Mouse (Mus musculus): ENCODE data around the gene Best3. TPM values are rescaled to one million over a fixed set of nuclear protein-coding genes. Genes with fewer than 3 reads are reported as not detected.
A peak's percentile ranks its signal among the peaks of the same experiment; 100 is the strongest.

Best3 gene
- polyA plus RNA-seq, 1 experiment from 2014 or later: 0.10 TPM

GRCm38 (mm10) chr10:116980273-116980672, 5.8 kb upstream of the Best3 start:
- ATAC-seq (ENCODE audit: low FRiP score, low TSS enrichment) (no peak), DNase-seq (ENCODE audit: low spot score) (no peak)
- H3K27me3 ChIP-seq (ENCODE audit: control insufficient read depth, insufficient read depth, low read length): no peaks in the 10 kb centered on the region
- WGBS: 71% methylated on average over 4 of the region's 4 CpGs
- no peak overlapping the region for H3K4me3 ChIP-seq (ENCODE audit: low read depth, low read length)
- no peak for TF ChIP-seq CTCF (IDR thresholded peaks at IDR 0.05; ENCODE audit: low read depth)
- no peak for TF ChIP-seq EP300 (optimal IDR thresholded peaks at IDR 0.05)
- H3K4me2 ChIP-seq (replicated peaks; ENCODE audit: low read depth): no peak overlapping the region
- H3K36me3 ChIP-seq (ENCODE audit: control insufficient read depth, insufficient read depth, low read length): no peaks in the 10 kb centered on the region
- H3K27ac ChIP-seq (replicated peaks): no peak overlapping the region
- no peaks in the 10 kb centered on the region for H3K9me3 ChIP-seq (ENCODE audit: control insufficient read depth, low read length)
- H3K4me1 ChIP-seq (replicated peaks; ENCODE audit: control insufficient read depth, insufficient read depth): no peaks in the 10 kb centered on the region
- no peak overlapping the region for H3K9ac ChIP-seq (ENCODE audit: low read length)

GRCm38 (mm10) chr10:116980888-116981287, 5.2 kb upstream of the Best3 start:
- no peaks in the 10 kb centered on the region for H3K27me3 ChIP-seq (ENCODE audit: control insufficient read depth, insufficient read depth, low read length)
- DNase-seq (ENCODE audit: low spot score) (no peak), ATAC-seq (ENCODE audit: low FRiP score, low TSS enrichment) (no peak)
- H3K4me1 ChIP-seq (replicated peaks; ENCODE audit: control insufficient read depth, insufficient read depth): no peaks in the 10 kb centered on the region
- no peaks in the 10 kb centered on the region for H3K36me3 ChIP-seq (ENCODE audit: control insufficient read depth, insufficient read depth, low read length)
- H3K27ac ChIP-seq (replicated peaks): no peak overlapping the region
- 83% methylated on average over 3 of the region's 3 CpGs for WGBS
- no peaks in the 10 kb centered on the region for H3K9me3 ChIP-seq (ENCODE audit: control insufficient read depth, low read length)
- no peak overlapping the region for H3K9ac ChIP-seq (ENCODE audit: low read length)
- TF ChIP-seq EP300 (optimal IDR thresholded peaks at IDR 0.05) (no peak), CTCF (IDR thresholded peaks at IDR 0.05; ENCODE audit: low read depth) (peak; percentile 85)
- no peak overlapping the region for H3K4me2 ChIP-seq (replicated peaks; ENCODE audit: low read depth)
- no peak overlapping the region for H3K4me3 ChIP-seq (ENCODE audit: low read depth, low read length)

GRCm38 (mm10) chr10:116982526-116982925, 3.6 kb upstream of the Best3 start:
- no peak for ATAC-seq (ENCODE audit: low FRiP score, low TSS enrichment)
- H3K4me1 ChIP-seq (replicated peaks; ENCODE audit: control insufficient read depth, insufficient read depth): no peaks in the 10 kb centered on the region; the same call in 1 of the 2 replicates
- no peaks in the 10 kb centered on the region for H3K27me3 ChIP-seq (ENCODE audit: control insufficient read depth, insufficient read depth, low read length)
- TF ChIP-seq CTCF (IDR thresholded peaks at IDR 0.05; ENCODE audit: low read depth): no peak
- no peak for TF ChIP-seq EP300 (optimal IDR thresholded peaks at IDR 0.05)
- no peak for DNase-seq (ENCODE audit: low spot score)
- no peaks in the 10 kb centered on the region for H3K9me3 ChIP-seq (ENCODE audit: control insufficient read depth, low read length)
- H3K36me3 ChIP-seq (ENCODE audit: control insufficient read depth, insufficient read depth, low read length): no peaks in the 10 kb centered on the region
- WGBS: 73% methylated on average over 3 of the region's 4 CpGs
- H3K27ac ChIP-seq (replicated peaks): no peak overlapping the region
- H3K4me3 ChIP-seq (ENCODE audit: low read depth, low read length): no peak overlapping the region
- no peak overlapping the region for H3K4me2 ChIP-seq (replicated peaks; ENCODE audit: low read depth)
- H3K9ac ChIP-seq (ENCODE audit: low read length): no peak overlapping the region

- Histone ChIP-seq H3K9ac (ENCODE audit: low read length) (no peak overlapping the region), H3K27me3 (ENCODE audit: control insufficient read depth, insufficient read depth, low read length) (no peaks in the 10 kb centered on the region), H3K4me1 (replicated peaks; ENCODE audit: control insufficient read depth, insufficient read depth) (no peaks in the 10 kb centered on the region; the same call in 1 of the 2 replicates), H3K36me3 (ENCODE audit: control insufficient read depth, insufficient read depth, low read length) (no peaks in the 10 kb centered on the region), H3K9me3 (ENCODE audit: control insufficient read depth, low read length) (no peaks in the 10 kb centered on the region), H3K4me2 (replicated peaks; ENCODE audit: low read depth) (no peak overlapping the region), H3K4me3 (ENCODE audit: low read depth, low read length) (no peak overlapping the region), H3K27ac (replicated peaks) (no peak overlapping the region)
- no peak for DNase-seq (ENCODE audit: low spot score)
- TF ChIP-seq CTCF (IDR thresholded peaks at IDR 0.05; ENCODE audit: low read depth): no peak
- no peak for TF ChIP-seq EP300 (optimal IDR thresholded peaks at IDR 0.05)
- ATAC-seq (ENCODE audit: low FRiP score, low TSS enrichment): no peak
- 56% methylated on average over 12 of the region's 12 CpGs for WGBS
These were observed 1.3 kb upstream of the Best3 start for GRCm38 (mm10) chr10:116984836-116985235.

GRCm38 (mm10) chr10:116993971-116994370, 7.9 kb downstream of the Best3 start:
- Histone ChIP-seq H3K36me3 (ENCODE audit: control insufficient read depth, insufficient read depth, low read length) (no peaks in the 10 kb centered on the region), H3K27me3 (ENCODE audit: control insufficient read depth, insufficient read depth, low read length) (no peaks in the 10 kb centered on the region), H3K9me3 (ENCODE audit: control insufficient read depth, low read length) (no peaks in the 10 kb centered on the region), H3K9ac (ENCODE audit: low read length) (no peak overlapping the region), H3K4me1 (replicated peaks; ENCODE audit: control insufficient read depth, insufficient read depth) (no peaks in the 10 kb centered on the region), H3K4me2 (replicated peaks; ENCODE audit: low read depth) (no peak overlapping the region), H3K4me3 (ENCODE audit: low read depth, low read length) (no peak overlapping the region), H3K27ac (replicated peaks) (no peak overlapping the region)
- TF ChIP-seq CTCF (IDR thresholded peaks at IDR 0.05; ENCODE audit: low read depth): no peak
- TF ChIP-seq EP300 (optimal IDR thresholded peaks at IDR 0.05): no peak
- no peak for ATAC-seq (ENCODE audit: low FRiP score, low TSS enrichment)
- DNase-seq (ENCODE audit: low spot score): no peak
- 56% methylated on average over 8 of the region's 8 CpGs for WGBS

DNA sequence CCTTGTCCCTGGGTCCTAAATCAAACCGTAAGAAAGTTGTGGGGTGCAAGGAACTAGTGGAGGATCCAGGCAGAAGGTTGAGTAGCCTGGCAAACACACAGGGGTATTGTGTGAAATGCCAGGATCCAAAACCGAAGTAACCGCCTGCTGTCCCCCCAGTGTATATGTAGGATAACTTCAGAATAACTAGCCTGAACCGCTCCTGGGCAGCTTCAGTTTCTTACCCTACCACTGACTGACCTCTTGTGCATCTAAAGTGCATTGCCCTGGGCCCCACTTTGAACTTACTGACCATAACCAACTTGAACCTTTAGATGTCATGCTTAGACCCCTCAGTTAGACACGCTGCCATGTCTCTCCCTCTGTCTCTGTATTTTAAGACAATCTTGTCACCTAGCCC, 9.0 kb downstream of the Best3 start:
- no peak for TF ChIP-seq EP300 (optimal IDR thresholded peaks at IDR 0.05)
- no peak for TF ChIP-seq CTCF (IDR thresholded peaks at IDR 0.05; ENCODE audit: low read depth)
- 82% methylated on average over 5 of the region's 5 CpGs for WGBS
- Histone ChIP-seq H3K27me3 (ENCODE audit: control insufficient read depth, insufficient read depth, low read length) (no peaks in the 10 kb centered on the region), H3K4me1 (replicated peaks; ENCODE audit: control insufficient read depth, insufficient read depth) (no peaks in the 10 kb centered on the region), H3K4me3 (ENCODE audit: low read depth, low read length) (no peak overlapping the region), H3K9ac (ENCODE audit: low read length) (no peak overlapping the region), H3K9me3 (ENCODE audit: control insufficient read depth, low read length) (no peaks in the 10 kb centered on the region), H3K36me3 (ENCODE audit: control insufficient read depth, insufficient read depth, low read length) (no peaks in the 10 kb centered on the region), H3K27ac (replicated peaks) (no peak overlapping the region), H3K4me2 (replicated peaks; ENCODE audit: low read depth) (no peak overlapping the region)
- ATAC-seq (ENCODE audit: low FRiP score, low TSS enrichment) (no peak), DNase-seq (ENCODE audit: low spot score) (no peak)
